In the genomic region with DNA sequence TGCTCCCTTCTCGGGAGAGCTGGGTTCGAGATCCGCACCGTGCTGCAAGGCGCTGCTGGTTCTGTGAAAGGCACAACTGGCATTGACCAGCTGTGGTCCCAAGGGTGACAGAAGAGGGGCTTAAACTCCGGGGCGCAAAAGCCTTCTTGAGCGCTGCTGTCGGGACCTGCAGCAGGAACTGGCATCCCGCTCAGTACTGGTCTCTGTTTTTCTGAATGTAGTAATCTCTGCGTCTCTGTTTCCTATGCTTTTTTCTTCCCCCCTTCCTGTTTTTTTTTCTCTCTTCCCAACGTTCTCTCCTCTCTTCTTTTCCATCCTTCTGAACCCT, we compare ENCODE assay signal across 8 mouse cellular contexts. TPM values are rescaled to one million over a fixed set of nuclear protein-coding genes. Genes with fewer than 3 reads are reported as not detected.
DNase-seq lines count a peak whose midpoint lies in the region; ATAC-seq and TF ChIP-seq lines count a peak whose summit lies in the region.

No protein-coding gene starts in this region.

- H3K4me2 ChIP-seq in heart, postnatal 0 days (ENCODE audit: low read depth, low read length): peak overlapping the region; percentile 40
- H3K4me2 ChIP-seq in forebrain, embryonic 15.5 days (replicated peaks): peak overlapping the region; percentile 61
- H3K4me2 ChIP-seq in liver, embryonic 13.5 days: peak overlapping the region; percentile 21; the same call in 1 of the 2 replicates

- no peak for TF ChIP-seq CTCF in heart, postnatal 0 days (IDR thresholded peaks at IDR 0.05; ENCODE audit: low read depth)
- no peak for TF ChIP-seq CTCF in cortical plate, adult 2 months (IDR thresholded peaks at IDR 0.05; ENCODE audit: extremely low read depth, insufficient read depth, low read length)

- TF ChIP-seq EP300 in heart, postnatal 0 days (IDR thresholded peaks at IDR 0.05; ENCODE audit: low read depth): no peak

- H3K36me3 ChIP-seq in heart, postnatal 0 days (replicated peaks; ENCODE audit: control insufficient read depth, insufficient read depth, low read length): no peaks in the 10 kb centered on the region
- no peaks in the 10 kb centered on the region for H3K36me3 ChIP-seq in forebrain, embryonic 15.5 days
- H3K36me3 ChIP-seq in liver, embryonic 13.5 days: no peaks in the 10 kb centered on the region

- 5% methylated on average over 12 of the region's 12 CpGs for WGBS in heart, postnatal 0 days
- 3% methylated on average over 12 of the region's 12 CpGs for WGBS in forebrain, embryonic 15.5 days
- WGBS in liver, embryonic 13.5 days (ENCODE audit: insufficient replicate concordance): 3% methylated on average over 12 of the region's 12 CpGs

- peaks cover 28% of the 10 kb centered on the region for H3K27me3 ChIP-seq in heart, postnatal 0 days (ENCODE audit: control insufficient read depth, insufficient read depth, low read length)
- H3K27me3 ChIP-seq in forebrain, embryonic 15.5 days: peaks cover 4% of the 10 kb centered on the region; the same call in 1 of the 2 replicates
- H3K27me3 ChIP-seq in liver, embryonic 13.5 days: peaks cover 30% of the 10 kb centered on the region

- ATAC-seq in heart, postnatal 0 days (ENCODE audit: insufficient read depth, low read depth): no peak
- no peak for ATAC-seq in forebrain, embryonic 15.5 days (replicated peaks)
- no peak for ATAC-seq in liver, embryonic 13.5 days (ENCODE audit: low read depth)

- no peaks in the 10 kb centered on the region for H3K9me3 ChIP-seq in heart, postnatal 0 days (replicated peaks; ENCODE audit: control insufficient read depth, low read length)
- H3K9me3 ChIP-seq in forebrain, embryonic 15.5 days: no peaks in the 10 kb centered on the region
- H3K9me3 ChIP-seq in liver, embryonic 13.5 days (replicated peaks): no peaks in the 10 kb centered on the region

- H3K4me3 ChIP-seq in heart, postnatal 0 days (ENCODE audit: low read depth, low read length): peak overlapping the region; percentile 14
- peak overlapping the region; percentile 90 for H3K4me3 ChIP-seq in cortical plate, adult 2 months (ENCODE audit: insufficient read depth, low read length)
- peak overlapping the region; percentile 52 for H3K4me3 ChIP-seq in forebrain, embryonic 15.5 days
- no peak overlapping the region for H3K4me3 ChIP-seq in liver, embryonic 13.5 days (replicated peaks)

- no peak overlapping the region for H3K27ac ChIP-seq in heart, postnatal 0 days (ENCODE audit: low read depth)
- peak overlapping the region; percentile 63; the same call in 1 of the 2 replicates for H3K27ac ChIP-seq in cortical plate, adult 2 months (ENCODE audit: insufficient read depth, low read length)
- H3K27ac ChIP-seq in forebrain, embryonic 15.5 days (replicated peaks): peak overlapping the region; percentile 86
- H3K27ac ChIP-seq in liver, embryonic 13.5 days: no peak overlapping the region

- no peak for TF ChIP-seq POLR2A in cortical plate, adult 2 months (IDR thresholded peaks at IDR 0.05; ENCODE audit: extremely low read depth, insufficient read depth, low read length)

- no peak overlapping the region for H3K9ac ChIP-seq in heart, postnatal 0 days (replicated peaks; ENCODE audit: low read depth, low read length)
- peak overlapping the region; percentile 63 for H3K9ac ChIP-seq in forebrain, embryonic 15.5 days (replicated peaks)
- H3K9ac ChIP-seq in liver, embryonic 13.5 days: no peak overlapping the region

- DNase-seq in heart, postnatal 0 days (ENCODE audit: low spot score): no peak
- no peak for DNase-seq in heart, adult 18-20 months
- no peak for DNase-seq in liver, embryonic 13.5 days
- no peak for DNase-seq in thymus, postnatal 36 days
- no peak for DNase-seq in gastrocnemius, postnatal 4 days (ENCODE audit: low spot score in 2 of 2)
- DNase-seq in testis, postnatal 14 days (ENCODE audit: low spot score): no peak

- H3K4me1 ChIP-seq in heart, postnatal 0 days (ENCODE audit: control insufficient read depth, insufficient read depth): no peaks in the 10 kb centered on the region
- H3K4me1 ChIP-seq in cortical plate, adult 2 months (ENCODE audit: control insufficient read depth, insufficient read depth, low read length): no peaks in the 10 kb centered on the region
- H3K4me1 ChIP-seq in forebrain, embryonic 15.5 days: peaks cover 10% of the 10 kb centered on the region; the same call in 1 of the 2 replicates
- H3K4me1 ChIP-seq in liver, embryonic 13.5 days (replicated peaks): no peaks in the 10 kb centered on the region

RNA-seq across cellular contexts. Expression of gene Opcml, which starts 1.0 kb away (rescaled TPM):
- total RNA-seq in heart, postnatal 0 days (2014; rRNA removed; ENCODE audit: low replicate concordance): 0.39 and 0.57 TPM in 2 replicates
- 0.38 and 0.49 TPM in 2 replicates for polyA plus RNA-seq in heart, postnatal 0 days (2015; fragmentation: Nextera tagmentation; extraction: Ambion mirVana)
- 1 to 10 TPM; 1.1 to 1.2 TPM for total RNA-seq in heart, adult 18-20 months (2021)
- polyA plus RNA-seq in cortical plate, adult 2 months (2012; rRNA removed): 88.3 and 90.0 TPM in 2 replicates
- 46.2 and 54.4 TPM in 2 replicates for polyA plus RNA-seq in forebrain, embryonic 15.5 days (2015; fragmentation: Nextera tagmentation; extraction: Ambion mirVana)
- polyA plus RNA-seq in liver, embryonic 13.5 days (2015; fragmentation: Nextera tagmentation; extraction: Ambion mirVana): 0.31 TPM in 2 replicates
- total RNA-seq in gastrocnemius, postnatal 4 days (2021): 1 to 10 TPM; 5.1 to 6.0 TPM

Comparison
In these comparisons a context has a peak if more than half of its experiments do, and no peak if none do; other contexts are left out.
1. H3K27ac ChIP-seq: peak in cortical plate, adult 2 months (single experiment) and forebrain, embryonic 15.5 days (single experiment); none in heart, postnatal 0 days (single experiment) and liver, embryonic 13.5 days (single experiment).
2. RNA of gene Opcml, which starts 1.0 kb away (polyA plus RNA-seq): 88.3 to 90.0 TPM in cortical plate, adult 2 months and 46.2 to 54.4 TPM in forebrain, embryonic 15.5 days; 0.38 to 0.49 TPM in heart, postnatal 0 days and 0.31 TPM in liver, embryonic 13.5 days; every median in the first group is over 10 times any median in the second.
3. Peak in every context shown above with its lines, with median percentiles within 50 percentile points of each other: H3K4me2 ChIP-seq.